Mouse (Mus musculus): ENCODE measurements around the gene Gm3573.
"Not testable (repeated sequence)": the region's sequence is repeated elsewhere in the genome, so short reads cannot be mapped to it uniquely, and the experiment has no call there.

Gm3573 gene

DNA sequence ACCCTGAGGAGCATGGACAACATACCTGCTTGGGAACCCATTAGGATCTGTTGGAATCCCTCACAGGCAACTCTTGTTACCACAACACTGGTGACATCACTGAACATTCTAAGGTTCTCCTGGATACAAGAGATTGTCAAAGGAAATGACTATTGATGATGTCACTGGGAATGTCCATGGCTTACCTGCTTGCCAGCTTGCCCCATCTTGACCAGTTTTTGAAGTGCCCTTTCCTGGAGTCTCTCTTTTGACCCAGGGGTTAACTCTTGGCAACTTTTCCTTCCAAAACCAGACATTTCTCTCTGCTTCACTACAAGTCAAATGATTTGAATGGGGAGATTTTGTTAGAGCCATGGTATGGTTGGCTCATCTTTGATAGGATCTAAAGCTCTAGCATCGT, at the start of gene Gm3573:
Gm3573 (minus strand) TSS at position 101 of the 400 bp plus-strand sequence.
- not testable (repeated sequence) for ATAC-seq (ENCODE audit: insufficient number of reproducible peaks, low FRiP score, low TSS enrichment)

DNA sequence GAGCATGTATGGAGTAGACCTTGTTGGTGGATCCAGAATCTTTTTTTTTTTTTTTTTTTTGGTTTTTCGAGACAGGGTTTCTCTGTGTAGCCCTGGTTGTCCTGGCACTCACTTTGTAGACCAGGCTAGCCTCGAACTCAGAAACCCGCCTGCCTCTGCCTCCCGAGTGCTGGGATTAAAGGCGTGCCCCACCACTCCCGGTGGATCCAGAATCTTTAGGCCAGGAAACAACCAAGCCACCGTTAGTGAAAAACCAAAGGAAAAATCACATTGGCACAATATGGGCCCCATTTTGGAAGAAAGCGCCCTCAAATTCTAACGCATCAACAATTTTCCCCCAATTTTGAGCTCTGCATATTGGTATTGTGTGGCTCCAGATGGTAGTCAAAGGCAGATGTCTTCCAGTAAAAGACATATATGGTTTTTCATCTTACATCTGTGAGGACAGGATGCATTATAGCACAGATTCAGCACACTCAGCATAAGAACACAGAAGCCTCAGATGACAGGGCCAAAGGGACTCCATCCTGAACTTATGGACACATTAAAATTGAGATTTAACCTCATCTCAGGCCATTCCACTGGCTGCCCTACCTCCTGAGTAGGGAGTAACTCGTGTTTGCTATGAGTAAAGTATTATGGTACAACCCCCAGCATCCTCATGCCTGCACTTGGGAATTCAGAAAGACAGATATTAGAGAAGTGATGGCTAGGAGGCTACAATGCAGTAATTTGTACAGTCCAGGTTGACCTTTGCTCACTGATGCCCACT, 26.4 kb upstream of the Gm3573 start:
- not testable (repeated sequence) for ATAC-seq (ENCODE audit: insufficient number of reproducible peaks, low FRiP score, low TSS enrichment)

DNA sequence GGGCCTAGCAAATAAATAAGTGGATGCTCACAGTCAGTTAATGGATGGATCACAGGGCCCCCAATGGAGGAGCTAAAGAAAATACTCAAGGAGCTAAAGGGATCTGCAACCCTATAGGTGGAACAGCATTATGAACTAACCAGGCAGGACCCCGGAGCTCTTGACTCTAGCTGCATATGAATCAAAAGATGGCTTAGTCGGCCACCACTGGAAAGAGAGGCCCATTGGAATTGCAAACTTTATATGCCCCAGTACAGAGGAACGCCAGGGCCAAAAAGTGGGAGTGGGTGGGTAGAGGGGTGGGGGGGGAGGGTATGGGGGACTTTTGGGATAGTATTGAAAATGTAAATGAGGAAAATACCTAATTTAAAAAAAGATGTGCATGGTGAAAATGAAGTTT, 6.7 kb downstream of the Gm3573 start:
- ATAC-seq (ENCODE audit: insufficient number of reproducible peaks, low FRiP score, low TSS enrichment): not testable (repeated sequence)

DNA sequence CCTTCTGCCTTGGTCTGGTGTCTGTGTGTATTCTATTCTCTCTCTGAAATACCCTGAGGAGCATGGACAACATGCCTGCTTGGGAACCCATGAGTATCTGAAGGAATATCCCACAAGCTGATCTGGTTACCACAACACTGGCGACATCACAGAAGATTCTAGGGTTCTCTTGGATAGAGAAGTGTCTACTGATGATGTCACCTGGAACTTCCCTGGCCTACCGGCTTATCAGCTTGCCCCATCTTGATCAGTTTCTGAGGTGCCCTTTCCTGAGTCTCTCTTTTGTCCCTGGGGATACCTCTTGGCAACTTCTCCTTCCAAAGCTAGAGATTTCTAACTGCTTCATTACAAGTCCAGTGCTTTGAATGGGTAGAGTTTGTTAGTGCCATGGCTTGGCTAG, 28.1 kb downstream of the Gm3573 start, which contains the start of gene Gm17027:
Gm17027 (minus strand) TSS at position 101 of the 400 bp plus-strand sequence.
- not testable (repeated sequence) for ATAC-seq (ENCODE audit: insufficient number of reproducible peaks, low FRiP score, low TSS enrichment)

Measured in cerebellum, adult (tissue).